Mouse (Mus musculus) erythroblast, embryonic 14.5 days (primary cell): ENCODE results near the gene Gm17018.

Experiments used
- GATA1 ChIP-seq: IDR thresholded peaks from 2 replicates; pipeline ENCODE4 v1.6.1; 2012; ENCODE audit warnings: low read length, inconsistent platforms, mixed read lengths
- TAL1 ChIP-seq: IDR thresholded peaks from 3 replicates; pipeline ENCODE4 v1.6.1; 2012; ENCODE audit warnings: low read length, inconsistent platforms, mixed read lengths

GRCm38 (mm10) chr19:45581257-45581656 is 20.8 kb downstream of the Gm17018 start:
- TF ChIP-seq GATA1 (no peak), TAL1 (no peak)
